Mouse (Mus musculus) hindbrain, embryonic 12.5 days (tissue): ENCODE measurements around the gene Inpp4b. TPM values are rescaled to one million over a fixed set of nuclear protein-coding genes. Genes with fewer than 3 reads are reported as not detected.
A peak's percentile ranks its signal among the peaks of the same experiment; 100 is the strongest.

Source experiments
- ATAC-seq: fragments of 200-750 bp; cut with Nextera tagmentation; 2 replicates; pipeline ENCODE4 v1.8.0; 2017; ENCODE audit warnings: moderate TSS enrichment; ENCODE audit not compliant: low FRiP score
- H3K27ac ChIP-seq: fragments of 300-500 bp; sonication (generic); 2 replicates; pipeline ENCODE4 v1.5.1; 2016; ENCODE audit warnings: mild to moderate bottlenecking
- H3K27me3 ChIP-seq: fragments of 300-500 bp; sonication (generic); 2 replicates; pipeline ENCODE4 v1.6.1; 2016; ENCODE audit warnings: mild to moderate bottlenecking
- H3K36me3 ChIP-seq: fragments of 300-500 bp; sonication (generic); 2 replicates; pipeline ENCODE4 v1.6.1; 2016; ENCODE audit warnings: mild to moderate bottlenecking
- H3K4me1 ChIP-seq: fragments of 300-500 bp; sonication (generic); 2 replicates; pipeline ENCODE4 v1.6.1; 2016
- H3K4me2 ChIP-seq: fragments of 300-500 bp; sonication (generic); replicated peaks from 2 replicates; pipeline ENCODE4 v1.6.1; 2016; ENCODE audit warnings: mild to moderate bottlenecking
- H3K4me3 ChIP-seq: fragments of 300-500 bp; sonication (generic); 2 replicates; pipeline ENCODE4 v1.5.1; 2016; ENCODE audit warnings: mild to moderate bottlenecking
- H3K9ac ChIP-seq: fragments of 300-500 bp; sonication (generic); 2 replicates; pipeline ENCODE4 v1.6.1; 2016; ENCODE audit warnings: mild to moderate bottlenecking, moderate library complexity
- H3K9me3 ChIP-seq: fragments of 300-500 bp; sonication (generic); replicated peaks from 2 replicates; pipeline ENCODE4 v1.6.1; 2016; ENCODE audit warnings: mild to moderate bottlenecking
- WGBS: fragments of 180-500 bp; shearing (Covaris S2); methylation state at CpG from one replicate; pipeline ENCODE4 v1.1.7; 2016; 5-methylcytosine and 5-hydroxymethylcytosine counted together
- polyA plus RNA-seq: library from polyadenylated mRNA; unstranded; fragments of >200 nt; fragmentation: Nextera tagmentation; extraction: Ambion mirVana; gene quantifications from 2 replicates; pipeline ENCODE4 v1.2.1, GENCODE M21; 2016

The Inpp4b gene
- polyA plus RNA-seq, 1 experiment from 2014 or later = 9.6 TPM

DNA sequence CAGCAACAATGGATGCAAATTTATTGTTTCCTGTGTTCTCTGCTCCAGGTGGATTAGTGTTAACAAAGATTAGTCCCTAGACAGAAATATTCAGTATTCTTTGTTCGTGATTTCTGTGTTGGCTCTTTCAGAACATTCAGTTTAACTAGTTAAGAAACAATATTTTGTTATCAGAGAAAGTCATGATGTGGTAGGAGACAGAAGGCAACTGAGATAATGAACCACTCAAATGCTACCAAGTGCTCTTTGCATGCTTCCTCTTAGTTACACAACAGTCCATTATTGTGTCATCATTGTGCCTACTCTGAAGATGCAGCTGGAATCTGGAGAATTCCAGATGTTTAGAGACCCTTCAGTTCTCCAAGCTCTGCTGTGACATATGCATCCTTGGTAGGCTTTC is 432.1 kb downstream of the Inpp4b start:
- no peaks in the 10 kb centered on the region for H3K27me3 ChIP-seq
- H3K9ac ChIP-seq = no peak overlapping the region
- no peak overlapping the region for H3K4me2 ChIP-seq
- no peaks in the 10 kb centered on the region for H3K36me3 ChIP-seq
- no peak overlapping the region for H3K27ac ChIP-seq
- no peaks in the 10 kb centered on the region for H3K9me3 ChIP-seq
- no peak for ATAC-seq
- no peaks in the 10 kb centered on the region for H3K4me1 ChIP-seq
- no peak overlapping the region for H3K4me3 ChIP-seq
- 83% methylated on average over 1 of the region's 1 CpGs for WGBS

DNA sequence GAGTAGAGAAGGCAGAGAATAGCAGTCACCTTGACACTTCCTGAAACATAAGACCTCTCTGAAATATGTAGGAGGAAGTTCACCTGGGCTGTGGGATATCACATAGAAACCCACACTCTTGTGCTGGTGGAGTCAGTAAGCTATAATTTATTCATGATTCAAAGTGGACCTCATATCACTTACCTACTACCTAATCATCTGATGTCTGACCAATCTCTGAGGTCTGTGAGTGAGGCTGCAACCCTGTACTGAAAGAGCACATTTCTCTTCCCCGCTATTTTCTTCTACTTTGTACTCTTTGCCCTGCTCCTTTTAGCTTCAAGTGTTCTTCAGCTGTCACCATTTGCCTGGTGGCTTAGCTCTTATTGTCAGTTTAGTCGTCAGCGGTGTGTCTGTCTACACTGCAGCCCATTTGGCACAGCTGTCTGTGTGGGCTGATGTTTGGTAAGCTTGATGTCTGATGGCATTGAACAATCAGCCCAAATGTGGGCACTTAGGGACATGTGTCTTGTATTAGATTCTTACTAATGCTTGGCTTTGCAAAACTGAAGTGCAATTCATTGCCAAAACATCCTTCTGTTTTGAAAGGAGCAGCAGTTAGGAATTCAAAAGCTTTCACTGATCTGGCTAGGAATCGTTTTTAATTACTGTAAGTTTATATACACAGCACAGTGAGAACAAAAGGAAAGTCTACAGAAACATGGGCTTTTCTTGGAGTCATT is 434.3 kb downstream of the Inpp4b start:
- H3K9me3 ChIP-seq = no peaks in the 10 kb centered on the region
- ATAC-seq = no peak
- H3K27ac ChIP-seq = no peak overlapping the region
- H3K27me3 ChIP-seq = no peaks in the 10 kb centered on the region
- 68% methylated on average over 4 of the region's 4 CpGs for WGBS
- no peak overlapping the region for H3K4me3 ChIP-seq
- no peak overlapping the region for H3K4me2 ChIP-seq
- no peaks in the 10 kb centered on the region for H3K36me3 ChIP-seq
- H3K9ac ChIP-seq = no peak overlapping the region
- H3K4me1 ChIP-seq = no peaks in the 10 kb centered on the region

DNA sequence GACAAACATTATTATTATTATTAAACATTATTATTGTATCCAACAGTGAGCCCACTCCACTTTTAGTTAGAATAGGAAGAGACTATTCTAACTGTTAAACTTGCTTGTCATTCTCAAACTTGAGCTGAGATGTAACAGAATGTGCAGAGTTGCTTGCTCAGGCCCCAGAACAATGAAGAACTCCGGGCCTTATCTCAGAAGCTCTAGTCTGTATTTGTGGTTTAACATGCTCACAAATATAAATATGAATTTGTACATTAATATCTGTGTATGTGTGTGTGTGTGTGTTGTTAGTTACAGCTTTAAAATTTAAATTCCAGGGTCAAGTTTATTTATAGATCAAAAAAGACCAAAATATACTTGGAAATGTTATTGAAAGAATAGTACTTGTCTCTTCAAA is 435.3 kb downstream of the Inpp4b start:
- Histone ChIP-seq H3K9me3 (no peaks in the 10 kb centered on the region), H3K9ac (no peak overlapping the region), H3K4me1 (no peaks in the 10 kb centered on the region), H3K4me2 (no peak overlapping the region), H3K4me3 (no peak overlapping the region), H3K27ac (no peak overlapping the region), H3K27me3 (no peaks in the 10 kb centered on the region), H3K36me3 (no peaks in the 10 kb centered on the region)
- WGBS = 89% methylated on average over 1 of the region's 1 CpGs
- no peak for ATAC-seq

DNA sequence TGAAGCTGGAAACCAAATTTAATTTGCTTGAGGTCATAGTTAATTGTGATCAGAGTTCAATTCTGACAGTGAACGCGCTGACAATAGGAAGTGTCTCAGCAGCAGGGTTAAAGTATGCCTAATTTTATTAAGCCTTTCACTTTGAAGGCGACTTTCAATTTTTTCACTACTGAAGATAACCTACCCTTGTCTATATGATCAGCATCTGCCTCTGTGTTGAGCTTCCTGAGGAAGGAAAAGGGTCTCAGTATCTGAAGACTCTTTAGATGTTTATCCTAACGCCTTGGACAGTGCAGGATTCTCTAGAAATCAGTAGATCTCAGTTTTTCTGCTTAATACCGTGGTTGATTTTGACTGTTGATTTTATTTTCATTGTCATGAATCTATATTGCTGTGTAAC is 437.1 kb downstream of the Inpp4b start:
- 85% methylated on average over 5 of the region's 5 CpGs for WGBS
- Histone ChIP-seq H3K27me3 (no peaks in the 10 kb centered on the region), H3K9me3 (no peaks in the 10 kb centered on the region), H3K36me3 (no peaks in the 10 kb centered on the region), H3K4me2 (no peak overlapping the region), H3K27ac (no peak overlapping the region), H3K4me3 (no peak overlapping the region), H3K9ac (no peak overlapping the region), H3K4me1 (no peaks in the 10 kb centered on the region)
- ATAC-seq = no peak

DNA sequence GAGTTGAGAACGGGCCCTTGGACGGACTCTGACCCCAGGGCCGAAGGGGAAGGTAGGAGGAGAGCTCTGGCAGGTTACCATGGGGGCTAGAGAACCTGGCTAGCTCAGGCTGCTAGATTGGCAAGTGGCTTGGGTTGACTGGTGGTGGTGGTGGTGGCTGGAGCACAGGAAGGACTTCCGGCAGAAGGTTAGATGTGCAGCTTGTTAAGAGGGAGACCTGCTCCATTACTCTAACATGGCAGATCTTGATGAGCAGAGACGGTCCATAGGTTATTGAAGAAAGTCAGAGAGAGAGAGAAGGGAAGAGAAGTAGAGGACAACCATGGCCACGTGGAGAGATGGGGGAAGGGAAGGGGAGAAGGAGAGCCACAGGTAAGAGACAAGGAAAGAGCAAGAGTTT is 437.8 kb downstream of the Inpp4b start:
- WGBS = 89% methylated on average over 6 of the region's 6 CpGs

DNA sequence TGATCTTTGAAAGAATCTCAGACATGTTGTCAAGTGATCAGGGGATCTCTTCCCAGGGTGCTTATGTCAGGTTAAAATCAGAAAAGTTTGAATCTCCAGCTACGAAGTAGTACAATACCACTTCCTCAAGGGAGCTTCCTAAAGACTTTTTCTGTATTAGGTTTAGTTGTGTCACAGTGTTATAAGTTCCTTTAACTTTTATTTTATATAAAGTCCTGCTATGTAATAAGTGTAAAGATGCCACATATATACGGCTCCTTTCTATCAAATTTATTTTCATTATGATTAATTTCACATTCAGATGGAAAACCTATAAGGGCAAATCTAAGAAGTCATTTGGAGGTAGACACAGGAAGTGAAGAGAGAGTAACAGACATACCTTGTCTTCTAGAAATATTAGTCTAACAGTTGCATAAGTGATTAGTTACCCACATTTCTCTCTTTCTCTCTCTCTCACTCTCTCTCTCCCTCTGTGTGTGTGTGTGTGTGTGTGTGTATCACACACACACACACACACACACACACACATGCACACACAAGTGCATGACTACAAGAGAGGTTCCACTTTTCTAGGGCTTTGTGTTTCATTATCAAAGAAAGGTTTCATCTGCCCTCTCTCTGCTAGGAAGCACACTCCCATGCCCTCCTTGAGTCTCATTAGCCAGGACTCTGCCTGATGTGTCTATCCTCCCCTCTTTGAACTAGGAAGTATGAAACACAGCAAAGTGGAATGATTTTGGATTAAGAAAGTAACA is 438.7 kb downstream of the Inpp4b start:
- Histone ChIP-seq H3K27ac (no peak overlapping the region), H3K36me3 (no peaks in the 10 kb centered on the region), H3K4me3 (no peak overlapping the region), H3K9me3 (no peaks in the 10 kb centered on the region), H3K27me3 (no peaks in the 10 kb centered on the region), H3K9ac (no peak overlapping the region), H3K4me2 (no peak overlapping the region), H3K4me1 (no peaks in the 10 kb centered on the region)
- no peak for ATAC-seq
- WGBS = 86% methylated on average over 2 of the region's 2 CpGs

More for the DNA sequence above, 437.8 kb downstream of the Inpp4b start:
- H3K4me2 ChIP-seq = no peak overlapping the region
- no peak overlapping the region for H3K4me3 ChIP-seq
- no peaks in the 10 kb centered on the region for H3K4me1 ChIP-seq
- ATAC-seq = no peak
- no peaks in the 10 kb centered on the region for H3K9me3 ChIP-seq
- no peaks in the 10 kb centered on the region for H3K36me3 ChIP-seq
- H3K27me3 ChIP-seq = no peaks in the 10 kb centered on the region
- H3K9ac ChIP-seq = no peak overlapping the region
- no peak overlapping the region for H3K27ac ChIP-seq

DNA sequence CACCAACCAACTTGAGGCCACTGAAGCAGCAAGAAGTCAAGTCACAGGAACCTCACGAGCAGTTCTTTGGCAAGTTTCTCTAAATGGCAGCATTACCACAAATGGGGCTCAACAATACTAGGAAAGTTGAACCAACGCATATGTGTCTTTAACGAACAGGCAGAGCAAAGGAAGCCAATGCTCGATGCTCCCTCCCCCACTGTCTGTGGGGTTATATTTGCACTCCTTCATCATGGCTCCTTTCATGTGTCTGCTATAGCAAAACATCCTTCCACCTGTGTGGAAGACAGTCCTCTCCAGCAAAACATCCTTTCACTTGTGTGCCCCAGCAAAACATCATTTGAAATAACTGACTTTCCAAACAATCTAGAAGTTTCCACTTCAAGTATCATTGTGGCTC is 440.4 kb downstream of the Inpp4b start:
- H3K4me1 ChIP-seq = no peaks in the 10 kb centered on the region
- ATAC-seq = no peak
- H3K27me3 ChIP-seq = no peaks in the 10 kb centered on the region
- no peaks in the 10 kb centered on the region for H3K36me3 ChIP-seq
- H3K4me2 ChIP-seq = no peak overlapping the region
- no peak overlapping the region for H3K9ac ChIP-seq
- no peak overlapping the region for H3K27ac ChIP-seq
- WGBS = 87% methylated on average over 4 of the region's 4 CpGs
- no peaks in the 10 kb centered on the region for H3K9me3 ChIP-seq
- H3K4me3 ChIP-seq = no peak overlapping the region

DNA sequence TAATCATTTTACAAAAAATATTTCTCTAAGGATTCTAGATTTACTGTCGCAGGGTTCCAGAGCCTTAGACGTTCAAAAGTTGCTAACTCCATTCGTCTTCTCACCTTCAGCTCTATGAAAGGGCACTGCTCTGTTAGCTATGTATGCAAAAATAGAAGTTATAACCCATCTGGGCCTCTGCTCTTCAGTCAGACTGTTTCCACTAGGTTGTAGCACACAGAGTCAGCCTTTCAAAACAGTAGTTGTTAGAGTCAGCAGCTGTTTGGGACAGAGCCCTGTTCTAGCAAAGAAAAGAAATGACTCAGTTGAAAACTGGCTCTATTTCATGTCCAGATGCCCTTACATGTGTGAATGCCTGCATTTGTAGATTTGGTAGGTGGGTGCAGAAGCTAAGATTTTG is 442.4 kb downstream of the Inpp4b start:
- no peak overlapping the region for H3K4me3 ChIP-seq
- H3K36me3 ChIP-seq = no peaks in the 10 kb centered on the region
- 86% methylated on average over 3 of the region's 3 CpGs for WGBS
- no peak overlapping the region for H3K9ac ChIP-seq
- no peak overlapping the region for H3K27ac ChIP-seq
- no peaks in the 10 kb centered on the region for H3K27me3 ChIP-seq
- no peak for ATAC-seq
- no peaks in the 10 kb centered on the region for H3K4me1 ChIP-seq
- no peak overlapping the region for H3K4me2 ChIP-seq
- H3K9me3 ChIP-seq = no peaks in the 10 kb centered on the region

DNA sequence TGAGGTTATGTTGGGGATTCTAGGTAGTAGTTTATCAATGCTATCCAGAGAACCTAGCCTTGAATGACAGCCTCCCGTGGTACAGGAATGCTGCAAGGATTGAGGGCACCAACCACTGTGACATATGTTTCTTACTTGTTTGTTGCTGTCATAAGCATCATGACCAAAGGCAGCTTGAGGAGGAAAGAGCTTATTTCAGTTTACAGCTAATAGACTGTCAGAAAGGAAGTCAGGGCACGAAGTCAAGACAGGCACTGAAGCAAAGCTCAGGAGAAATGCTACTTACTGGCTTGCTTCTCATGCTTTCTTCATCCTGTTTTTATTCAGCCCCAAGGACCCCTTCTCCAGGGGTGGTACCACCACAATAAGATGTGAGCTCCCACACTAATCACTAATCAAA is 446.1 kb downstream of the Inpp4b start:
- no peak overlapping the region for H3K9ac ChIP-seq
- H3K4me2 ChIP-seq = no peak overlapping the region
- no peak for ATAC-seq
- H3K27ac ChIP-seq = no peak overlapping the region
- no peaks in the 10 kb centered on the region for H3K4me1 ChIP-seq
- no peaks in the 10 kb centered on the region for H3K9me3 ChIP-seq
- no peaks in the 10 kb centered on the region for H3K36me3 ChIP-seq
- 65% methylated on average over 2 of the region's 2 CpGs for WGBS
- no peak overlapping the region for H3K4me3 ChIP-seq
- no peaks in the 10 kb centered on the region for H3K27me3 ChIP-seq

DNA sequence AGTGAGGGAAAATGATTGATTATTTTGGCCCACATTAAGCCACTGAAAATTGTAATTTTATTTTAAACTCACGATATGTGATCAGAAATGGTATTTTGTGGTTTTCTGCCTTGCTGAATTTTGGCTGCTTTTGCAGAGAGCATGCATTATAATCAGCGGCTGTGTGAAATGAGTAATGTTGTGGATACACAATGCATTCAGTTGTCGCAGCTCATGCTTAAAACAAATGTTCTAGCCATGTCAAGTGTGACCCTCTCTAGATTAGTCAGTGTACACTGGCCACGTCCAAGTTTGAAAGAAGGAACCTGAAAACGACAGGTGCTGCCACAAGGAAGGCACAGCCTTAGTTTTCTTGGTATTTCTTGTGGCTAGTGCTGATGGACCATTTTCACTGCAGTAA is 450.3 kb downstream of the Inpp4b start:
- Histone ChIP-seq H3K4me1 (no peaks in the 10 kb centered on the region), H3K27ac (0 out of 2 replicates have a peak overlapping the region, but pooled peaks have one; percentile 7), H3K9me3 (no peaks in the 10 kb centered on the region), H3K9ac (no peak overlapping the region), H3K4me3 (no peak overlapping the region), H3K4me2 (no peak overlapping the region), H3K36me3 (no peaks in the 10 kb centered on the region), H3K27me3 (no peaks in the 10 kb centered on the region)
- 76% methylated on average over 5 of the region's 5 CpGs for WGBS
- ATAC-seq = no peak

DNA sequence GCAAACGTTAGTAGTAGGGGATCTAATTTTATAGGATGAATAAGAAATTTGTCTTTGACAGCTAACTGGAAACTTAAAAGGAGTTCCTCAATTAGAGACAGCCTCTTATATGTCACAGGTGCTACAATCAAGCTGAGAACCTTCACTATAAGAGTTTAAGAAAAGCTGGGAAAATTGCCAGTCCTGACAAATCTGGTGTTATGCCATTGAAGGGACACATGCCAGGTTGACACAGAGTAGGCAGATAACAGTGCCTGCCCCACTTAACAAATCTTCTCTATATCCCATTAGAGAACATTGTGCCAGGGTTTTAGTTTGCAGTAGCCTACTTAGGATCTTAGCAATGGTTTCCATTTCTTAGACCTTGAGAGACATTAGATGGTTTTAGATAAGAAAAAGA is 456.1 kb downstream of the Inpp4b start:
- ATAC-seq = no peak
- no peak overlapping the region for H3K4me2 ChIP-seq
- H3K36me3 ChIP-seq = no peaks in the 10 kb centered on the region
- H3K27me3 ChIP-seq = 0 out of 2 replicates have a peak, but pooled peaks cover under 1% of the 10 kb centered on the region
- no peak overlapping the region for H3K4me3 ChIP-seq
- 66% methylated on average over 1 of the region's 1 CpGs for WGBS
- H3K9ac ChIP-seq = no peak overlapping the region
- H3K4me1 ChIP-seq = no peaks in the 10 kb centered on the region
- no peaks in the 10 kb centered on the region for H3K9me3 ChIP-seq
- H3K27ac ChIP-seq = no peak overlapping the region

DNA sequence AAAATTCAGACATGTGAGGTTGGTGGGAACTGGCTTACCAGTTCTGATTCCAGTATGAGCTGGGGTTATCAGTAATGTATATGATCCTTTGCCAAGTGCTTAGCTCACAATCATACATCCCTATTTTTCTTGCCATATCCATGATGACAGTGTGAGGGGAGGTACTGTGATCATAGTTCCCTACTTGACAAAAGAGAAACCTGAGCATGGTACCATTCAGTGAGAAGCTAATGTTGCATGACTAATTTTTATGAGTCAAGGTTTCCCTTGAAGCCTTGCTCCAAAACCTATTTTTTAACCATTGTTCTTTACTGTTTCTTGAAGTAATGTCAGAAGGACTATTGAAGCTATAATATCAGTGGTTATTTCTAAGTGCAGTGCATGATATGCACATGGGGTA is 458.4 kb downstream of the Inpp4b start:
- ATAC-seq = no peak
- 0 out of 2 replicates have a peak, but pooled peaks cover 2% of the 10 kb centered on the region for H3K27me3 ChIP-seq
- H3K9me3 ChIP-seq = no peaks in the 10 kb centered on the region
- H3K9ac ChIP-seq = no peak overlapping the region
- no peak overlapping the region for H3K4me2 ChIP-seq
- no peaks in the 10 kb centered on the region for H3K4me1 ChIP-seq
- H3K4me3 ChIP-seq = no peak overlapping the region
- no peaks in the 10 kb centered on the region for H3K36me3 ChIP-seq
- no peak overlapping the region for H3K27ac ChIP-seq

DNA sequence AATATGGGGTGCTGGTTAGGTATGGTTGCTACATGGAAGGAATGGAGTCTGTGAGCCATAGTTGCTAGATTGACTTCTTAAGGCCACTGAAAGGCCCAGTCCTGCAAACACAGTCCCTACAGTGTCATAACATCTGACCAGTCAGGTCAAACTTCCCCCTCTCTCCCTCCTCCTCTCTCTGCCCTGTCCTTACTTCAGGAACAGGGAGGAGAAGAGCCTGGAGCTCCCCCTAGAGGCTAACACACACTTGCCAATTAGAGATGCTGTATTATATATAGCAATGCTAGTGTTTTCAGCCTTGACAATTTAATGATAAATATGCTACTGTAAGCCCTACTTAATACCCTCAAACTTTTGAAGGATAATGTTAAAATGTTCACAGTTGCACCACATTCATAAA is 464.4 kb downstream of the Inpp4b start:
- no peaks in the 10 kb centered on the region for H3K36me3 ChIP-seq
- no peak overlapping the region for H3K27ac ChIP-seq
- H3K27me3 ChIP-seq = 0 out of 2 replicates have a peak, but pooled peaks cover 2% of the 10 kb centered on the region
- H3K9ac ChIP-seq = no peak overlapping the region
- peak; percentile 74; the same call in 1 of the 2 replicates for ATAC-seq
- H3K4me3 ChIP-seq = no peak overlapping the region
- no peak overlapping the region for H3K4me2 ChIP-seq
- H3K4me1 ChIP-seq = no peaks in the 10 kb centered on the region
- H3K9me3 ChIP-seq = no peaks in the 10 kb centered on the region
